Mouse (Mus musculus) E14TG2a.4 (cell line): ENCODE data around the gene Nfam1.

ENCODE experiments used
- CTCF ChIP-seq: conservative IDR thresholded peaks from 2 replicates; pipeline ENCODE4 v1.5.1; 2014; ENCODE audit warnings: low read length
- NANOG ChIP-seq: IDR thresholded peaks from 2 replicates; pipeline ENCODE4 v1.6.1; 2014; ENCODE audit warnings: borderline replicate concordance, low read length, mixed read lengths
- POU5F1 ChIP-seq: IDR thresholded peaks from 2 replicates; pipeline ENCODE4 v1.6.1; 2014; ENCODE audit warnings: low read length, borderline replicate concordance

GRCm38 (mm10) chr15:82989190-82989704, 43.9 kb downstream of the Nfam1 start:
- TF ChIP-seq CTCF (no peak), NANOG (no peak), POU5F1 (no peak)
